Mouse (Mus musculus): ENCODE results near the gene Gm15319.
A peak's percentile ranks its signal among the peaks of the same experiment; 100 is the strongest.
"Not testable (repeated sequence)": the region's sequence is repeated elsewhere in the genome, so short reads cannot be mapped to it uniquely, and the experiment has no call there.

Gene Gm15319

GRCm38 (mm10) chr8:20363110-20363509 lies at the start of gene Gm15319:
Gm15319 (minus strand) TSS chr8:20363210.
- ATAC-seq (ENCODE audit: low TSS enrichment): not testable (repeated sequence)

- not testable (repeated sequence) for ATAC-seq (ENCODE audit: low TSS enrichment)
Observed at GRCm38 (mm10) chr8:20410355-20410754, 47.3 kb upstream of the Gm15319 start.

GRCm38 (mm10) chr8:20408441-20409030 lies 45.5 kb upstream of the Gm15319 start:
- not testable (repeated sequence) for ATAC-seq (ENCODE audit: low TSS enrichment)

GRCm38 (mm10) chr8:20389363-20389739 lies 26.3 kb upstream of the Gm15319 start:
- not testable (repeated sequence) for ATAC-seq (ENCODE audit: low TSS enrichment)

GRCm38 (mm10) chr8:20388706-20389362 lies 25.8 kb upstream of the Gm15319 start:
- ATAC-seq (ENCODE audit: low TSS enrichment): peak; percentile 62; the same call in 1 of the 2 replicates

- ATAC-seq (ENCODE audit: low TSS enrichment): not testable (repeated sequence)
Observed at GRCm38 (mm10) chr8:20387121-20387794, 24.2 kb upstream of the Gm15319 start.

GRCm38 (mm10) chr8:20384990-20385389 lies 22.0 kb upstream of the Gm15319 start:
- ATAC-seq (ENCODE audit: low TSS enrichment): not testable (repeated sequence)

GRCm38 (mm10) chr8:20384131-20384530 lies 21.1 kb upstream of the Gm15319 start:
- ATAC-seq (ENCODE audit: low TSS enrichment): not testable (repeated sequence)

GRCm38 (mm10) chr8:20382146-20382545 lies 19.1 kb upstream of the Gm15319 start:
- ATAC-seq (ENCODE audit: low TSS enrichment): not testable (repeated sequence)

- not testable (repeated sequence) for ATAC-seq (ENCODE audit: low TSS enrichment)
Observed at GRCm38 (mm10) chr8:20381637-20382036, 18.6 kb upstream of the Gm15319 start.

GRCm38 (mm10) chr8:20381239-20381620 lies 18.2 kb upstream of the Gm15319 start:
- ATAC-seq (ENCODE audit: low TSS enrichment): not testable (repeated sequence)

GRCm38 (mm10) chr8:20380590-20381238 lies 17.7 kb upstream of the Gm15319 start:
- ATAC-seq (ENCODE audit: low TSS enrichment): peak; percentile 95

- not testable (repeated sequence) for ATAC-seq (ENCODE audit: low TSS enrichment)
Observed at GRCm38 (mm10) chr8:20379650-20380436, 16.8 kb upstream of the Gm15319 start.

GRCm38 (mm10) chr8:20378786-20379649 lies 16.0 kb upstream of the Gm15319 start:
- peak; percentile 47 for ATAC-seq (ENCODE audit: low TSS enrichment)

GRCm38 (mm10) chr8:20378353-20378752 lies 15.3 kb upstream of the Gm15319 start:
- not testable (repeated sequence) for ATAC-seq (ENCODE audit: low TSS enrichment)

GRCm38 (mm10) chr8:20375698-20376097 lies 12.7 kb upstream of the Gm15319 start:
- not testable (repeated sequence) for ATAC-seq (ENCODE audit: low TSS enrichment)

- ATAC-seq (ENCODE audit: low TSS enrichment): not testable (repeated sequence)
Observed at GRCm38 (mm10) chr8:20356386-20356785, 6.6 kb downstream of the Gm15319 start.

- ATAC-seq (ENCODE audit: low TSS enrichment): not testable (repeated sequence)
Observed at GRCm38 (mm10) chr8:20353579-20353978, 9.4 kb downstream of the Gm15319 start.

GRCm38 (mm10) chr8:20302759-20303158 lies 60.3 kb downstream of the Gm15319 start:
- ATAC-seq (ENCODE audit: low TSS enrichment): not testable (repeated sequence)

- not testable (repeated sequence) for ATAC-seq (ENCODE audit: low TSS enrichment)
Observed at GRCm38 (mm10) chr8:20300042-20300441, 63.0 kb downstream of the Gm15319 start.
